Mouse (Mus musculus) frontal cortex, postnatal 14 days (tissue): ENCODE results near the gene Babam2.
"Not testable (repeated sequence)": the region's sequence is repeated elsewhere in the genome, so short reads cannot be mapped to it uniquely, and the experiment has no call there.

ENCODE experiments used
- DNase-seq, 2 experiments: peaks; one replicate each; pipeline ENCODE4 v3.0.0; 2022; ENCODE audit warnings: low spot score in 2 of 2

The Babam2 gene

DNA sequence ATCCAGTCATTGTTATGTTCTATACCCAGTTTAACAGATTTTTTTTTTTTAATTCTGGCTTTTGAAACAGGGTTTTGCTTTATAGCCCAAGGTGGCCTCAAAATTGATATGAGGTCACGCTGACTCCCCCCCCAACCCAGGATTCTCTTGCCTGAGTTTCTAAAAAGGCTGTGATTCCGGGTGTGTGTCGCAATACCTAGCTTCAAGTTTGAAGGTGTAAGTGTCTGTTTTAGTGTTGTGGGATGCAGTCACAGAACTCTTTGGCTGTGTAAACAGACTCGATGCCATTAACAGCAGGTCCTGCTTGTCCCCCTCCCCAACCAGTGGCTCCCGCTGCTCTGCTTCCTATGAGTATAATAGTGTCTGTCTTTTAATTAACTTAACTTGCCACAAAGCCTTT, 84.1 kb downstream of the Babam2 start:
- DNase-seq = no peak

DNA sequence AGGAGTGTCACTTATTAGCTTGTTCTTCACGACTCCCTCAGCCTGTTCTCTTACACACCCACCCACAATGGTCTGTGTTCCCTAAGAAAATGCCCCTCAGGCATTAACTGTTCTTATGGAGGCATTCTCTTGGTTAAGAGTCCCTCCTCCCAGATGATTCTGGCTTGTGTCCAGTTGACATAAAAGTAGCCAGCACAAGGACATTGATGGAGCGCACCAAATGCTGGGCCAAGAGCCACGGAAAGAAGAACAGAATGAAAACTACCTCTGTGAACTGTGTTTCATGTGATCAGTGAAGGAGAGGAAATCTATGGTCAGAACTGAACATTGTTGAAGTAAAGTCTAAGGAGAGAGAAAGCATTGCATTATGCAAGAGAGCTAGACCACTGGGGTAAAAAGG, 89.7 kb downstream of the Babam2 start:
- no peak for DNase-seq

DNA sequence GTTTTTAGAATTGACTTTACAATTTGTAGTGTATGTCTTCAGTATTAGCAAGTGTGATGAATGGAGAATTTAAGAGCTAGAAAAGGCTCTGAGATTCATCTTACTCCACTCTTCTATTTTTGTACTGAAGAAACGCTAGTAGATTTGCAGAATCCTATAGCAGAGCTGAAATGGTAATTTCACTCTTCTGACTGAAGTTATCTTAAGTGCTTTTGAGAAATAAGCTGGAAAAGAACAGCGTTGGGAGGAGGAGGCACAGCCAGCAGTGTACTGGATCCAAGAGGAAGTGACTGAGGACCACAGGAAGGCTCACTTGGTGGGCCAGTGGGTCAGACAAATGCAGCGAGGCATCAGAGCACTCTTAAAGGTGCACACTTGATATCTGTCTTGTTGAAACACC, 90.1 kb downstream of the Babam2 start:
- no peak for DNase-seq

DNA sequence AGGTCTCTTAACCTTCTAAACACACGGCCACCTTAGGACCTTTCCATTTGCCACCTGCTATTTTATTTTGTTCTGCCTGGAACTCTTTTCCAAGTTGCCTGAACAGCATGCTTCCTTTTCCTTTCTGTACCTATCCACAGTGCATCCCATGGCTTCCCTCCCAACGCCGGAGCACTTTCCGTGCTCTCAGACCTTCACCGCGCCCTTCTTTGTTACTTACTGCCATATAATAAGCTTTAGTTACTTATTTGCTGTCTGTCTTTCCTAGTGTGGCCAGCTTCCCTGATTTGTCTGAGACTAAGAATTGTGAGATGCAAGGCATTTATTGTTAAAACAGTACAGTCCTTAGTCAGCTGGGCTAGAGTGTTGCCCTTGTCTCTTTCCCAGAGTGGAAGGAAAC, 94.9 kb downstream of the Babam2 start:
- no peak for DNase-seq

DNA sequence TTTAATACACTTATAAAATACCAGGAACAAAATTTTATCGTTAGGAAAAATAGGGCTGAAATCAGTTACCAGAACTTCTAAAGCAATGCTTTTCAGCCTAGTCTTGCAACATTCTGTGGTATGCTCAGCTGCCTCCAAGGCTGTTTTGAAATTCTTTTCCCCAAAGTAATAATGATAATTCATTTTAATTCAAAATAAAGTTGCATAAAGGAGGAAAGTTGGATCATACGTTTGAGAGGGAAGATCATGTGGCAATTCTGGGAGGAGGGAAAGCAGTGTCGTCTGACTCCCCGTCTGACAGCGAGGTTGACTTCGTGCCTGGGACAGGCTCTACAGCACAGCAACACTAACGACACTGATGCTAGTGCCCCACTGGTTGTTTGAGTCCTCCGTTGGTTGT, 95.4 kb downstream of the Babam2 start:
- DNase-seq = no peak

DNA sequence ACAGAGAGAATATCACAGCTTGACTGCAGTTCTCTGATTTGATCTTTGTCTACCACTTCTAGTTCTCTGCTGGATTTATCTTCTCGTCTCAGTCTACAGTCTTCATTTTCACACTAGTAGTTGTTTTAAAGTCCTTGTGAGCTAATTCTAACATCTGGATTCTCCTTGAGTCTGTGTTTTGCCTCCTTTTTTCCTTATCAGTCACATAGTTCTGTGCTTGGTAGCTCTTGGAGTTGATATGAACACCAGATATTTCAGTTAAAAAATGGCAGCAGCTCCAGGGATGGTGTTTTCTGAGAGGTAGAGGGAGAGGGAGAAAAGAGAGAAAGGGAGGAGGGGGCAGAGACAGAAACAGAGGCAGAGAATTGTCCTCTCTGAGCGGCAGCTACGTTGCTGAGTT, 97.9 kb downstream of the Babam2 start:
- no peak for DNase-seq

DNA sequence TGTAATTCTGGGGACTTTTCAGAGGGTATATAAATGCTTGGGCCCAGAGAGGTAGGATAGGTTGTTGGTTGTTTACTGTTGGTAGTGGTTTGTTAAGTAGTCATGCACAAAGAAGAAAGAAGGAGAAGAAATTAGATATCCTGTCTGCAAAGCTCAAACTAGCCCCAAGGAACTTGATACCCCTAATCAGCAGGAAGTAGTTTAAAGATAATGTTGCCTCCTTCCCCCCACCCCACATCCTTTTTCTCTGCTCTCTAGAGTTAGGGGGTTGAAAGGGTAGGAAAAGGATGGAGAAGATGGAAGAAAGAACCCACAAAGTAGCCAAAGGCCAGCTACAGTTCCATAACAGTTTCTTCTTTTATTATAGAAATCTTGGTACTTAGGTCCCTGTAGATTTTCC, 99.5 kb downstream of the Babam2 start:
- no peak for DNase-seq

DNA sequence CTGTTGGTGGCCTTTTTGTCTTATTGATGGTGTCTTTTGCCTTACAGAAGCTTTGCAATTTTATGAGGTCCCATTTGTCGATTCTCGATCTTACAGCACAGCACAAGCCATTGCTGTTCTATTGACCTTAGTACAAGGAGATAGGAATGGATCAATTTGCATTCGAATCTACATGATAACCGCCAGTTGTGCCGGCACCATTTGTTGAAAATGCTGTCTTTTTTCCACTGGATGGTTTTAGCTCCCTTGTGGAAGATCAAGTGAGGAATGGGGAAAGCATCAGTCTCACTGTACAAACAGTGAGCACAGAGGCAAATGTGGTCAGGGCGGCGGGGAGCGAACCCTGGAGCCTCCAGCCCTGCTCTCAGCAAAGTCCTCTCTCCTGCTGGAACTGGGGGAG, 106.7 kb downstream of the Babam2 start:
- DNase-seq = not testable (repeated sequence)

DNA sequence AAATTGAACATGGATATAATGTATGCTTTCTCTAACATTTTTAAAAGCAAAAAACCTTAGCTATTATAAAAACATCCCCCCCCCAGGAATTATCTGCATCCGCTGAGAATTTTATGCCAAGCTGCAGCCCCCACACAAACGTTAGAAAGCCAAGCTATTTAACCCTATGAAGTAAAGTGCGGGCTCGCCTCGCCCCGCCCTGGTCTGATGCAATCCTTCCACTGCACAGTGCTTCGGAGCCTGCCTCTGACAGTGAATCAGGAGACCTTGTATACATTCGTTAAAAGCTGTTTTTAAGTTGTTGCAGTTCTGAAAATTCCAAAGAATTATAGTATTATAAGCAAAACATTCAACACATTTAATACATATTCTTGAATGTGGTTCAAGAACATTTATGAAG, 107.3 kb downstream of the Babam2 start:
- DNase-seq = no peak

DNA sequence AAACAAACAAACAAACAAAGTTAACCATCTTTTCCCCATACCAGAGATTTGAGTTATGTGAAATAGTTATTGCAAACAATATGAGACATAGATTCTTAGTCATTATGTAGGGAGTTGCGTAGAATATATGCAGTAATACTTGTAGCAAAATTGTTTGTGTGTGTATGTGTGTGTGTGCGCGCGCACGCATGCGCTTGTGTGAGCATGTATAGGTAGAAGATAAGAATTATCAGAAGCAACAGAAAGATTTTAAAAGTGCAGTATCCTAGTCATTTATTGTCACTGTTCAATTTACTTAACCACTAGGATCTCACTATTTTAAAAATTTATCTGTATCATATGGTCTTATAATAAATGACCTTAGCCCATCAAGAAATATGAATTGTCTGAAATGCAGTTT, 109.8 kb downstream of the Babam2 start:
- DNase-seq = no peak

DNA sequence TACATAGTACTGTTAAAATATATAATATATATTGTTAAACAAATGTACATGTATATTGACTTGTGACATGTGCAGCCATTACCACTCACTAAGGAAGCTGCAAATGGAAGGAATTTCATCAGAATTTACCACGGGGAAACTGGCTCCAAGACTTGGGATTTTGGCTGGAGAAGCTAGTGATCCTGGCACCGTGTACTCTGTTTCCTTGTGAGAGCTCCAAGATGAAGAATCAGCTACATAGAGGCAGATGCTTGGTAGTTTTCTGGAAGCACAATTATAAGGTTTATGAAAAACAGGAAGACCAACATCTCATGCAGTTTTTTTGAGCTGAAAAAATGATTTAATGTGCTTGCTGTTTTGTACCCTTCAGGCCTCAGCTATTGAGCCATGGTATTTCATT, 110.8 kb downstream of the Babam2 start:
- DNase-seq = no peak

DNA sequence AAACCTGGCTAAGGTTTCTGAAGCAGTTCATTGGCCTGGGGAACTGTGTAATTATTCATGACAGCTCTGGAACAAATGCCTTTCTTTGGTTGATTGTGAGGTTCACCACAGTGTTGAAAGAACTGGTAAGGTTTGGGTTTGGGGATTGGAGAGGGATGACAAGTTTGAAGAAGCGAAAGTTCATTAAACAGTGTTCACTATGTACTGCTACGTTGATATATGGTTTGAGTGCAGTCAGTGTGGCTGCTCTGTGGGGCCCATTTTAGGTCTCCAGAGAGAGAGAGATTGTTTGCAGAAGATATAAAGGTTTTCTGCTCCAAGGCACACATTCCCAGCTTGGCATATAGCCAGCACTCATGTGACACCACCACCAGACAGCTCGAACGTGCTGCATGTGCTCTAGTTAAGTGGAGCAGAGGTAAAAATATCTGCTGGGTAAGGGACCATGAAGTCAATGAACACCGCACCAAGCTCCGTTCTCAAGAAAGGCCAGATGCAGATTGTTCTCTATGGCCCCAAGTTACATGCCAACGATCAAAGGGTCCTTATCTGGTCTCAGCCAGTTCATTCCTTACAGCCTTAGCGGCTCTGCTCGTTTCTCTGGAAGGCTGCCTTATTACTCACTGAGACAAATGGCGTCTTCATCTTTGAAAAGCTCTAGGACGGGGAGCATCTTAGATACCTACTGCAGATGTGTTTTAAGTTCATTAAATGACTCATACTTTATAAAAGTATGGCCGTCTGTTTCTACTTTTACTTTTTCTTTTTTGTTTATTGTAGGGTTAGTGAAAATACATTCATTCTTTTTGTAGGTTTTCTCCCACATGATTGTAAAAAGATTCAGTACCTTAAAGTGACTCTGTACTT, 113.5 kb downstream of the Babam2 start:
- DNase-seq = no peak

DNA sequence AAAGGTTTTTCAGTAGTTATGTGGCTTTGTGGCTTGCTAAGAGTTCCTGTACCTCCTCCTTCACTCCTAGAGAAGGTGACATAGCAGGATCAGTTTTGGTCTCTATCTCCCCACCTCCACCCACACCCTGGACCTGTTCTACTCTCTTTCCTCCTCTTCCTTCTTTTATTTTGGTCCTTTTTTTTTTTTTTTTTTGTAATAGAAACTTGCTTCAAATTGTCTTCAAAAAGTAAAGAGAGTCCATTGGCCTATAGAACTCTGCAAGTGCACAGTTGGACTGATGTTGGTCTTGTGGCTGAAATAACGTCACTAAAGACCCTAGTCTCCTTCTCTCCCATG, 114.1 kb downstream of the Babam2 start:
- DNase-seq = no peak

DNA sequence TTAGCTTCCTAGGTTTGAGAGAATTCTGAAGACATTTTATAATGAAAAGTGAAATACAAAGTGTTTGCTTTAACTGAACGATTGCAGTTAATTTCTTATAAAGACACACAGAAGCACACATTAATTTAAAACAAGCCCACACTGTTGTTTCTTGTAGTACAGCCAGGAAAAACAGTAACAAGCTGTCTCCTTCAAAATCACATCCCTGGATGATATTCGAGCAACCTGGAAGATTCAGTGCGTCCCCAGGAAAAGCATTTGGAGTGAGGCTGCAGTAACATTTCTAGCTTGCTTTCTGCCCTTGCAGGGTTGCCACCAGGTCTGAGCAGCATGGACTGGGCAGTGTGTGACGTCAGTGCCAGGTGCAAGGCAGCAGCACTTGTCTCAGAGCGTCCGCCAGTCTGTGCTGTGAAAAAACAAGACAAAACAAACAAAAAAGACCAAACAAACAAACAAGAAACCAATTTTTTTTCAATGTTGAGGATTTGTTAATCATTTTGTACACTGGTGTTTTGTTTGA, 115.7 kb downstream of the Babam2 start:
- DNase-seq = no peak

DNA sequence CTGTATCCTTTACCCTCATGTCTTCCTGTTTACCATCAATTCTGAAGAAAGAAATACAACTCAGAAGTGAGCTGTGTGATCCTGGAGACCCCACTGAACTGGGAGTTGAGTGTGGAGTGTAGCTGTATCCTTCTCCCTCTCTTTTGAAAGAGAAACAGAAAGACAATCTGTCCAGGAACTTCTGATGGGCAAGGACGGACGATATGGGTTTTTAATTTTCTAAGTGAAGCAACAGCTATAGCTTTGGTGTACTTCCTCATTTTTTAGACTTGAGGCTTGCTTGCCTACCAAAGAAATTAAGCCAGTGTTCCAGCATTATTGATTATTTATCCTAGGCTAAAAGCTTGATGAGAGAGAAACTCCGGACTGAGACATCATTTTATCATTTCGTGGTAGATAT, 116.6 kb downstream of the Babam2 start:
- DNase-seq = no peak

DNA sequence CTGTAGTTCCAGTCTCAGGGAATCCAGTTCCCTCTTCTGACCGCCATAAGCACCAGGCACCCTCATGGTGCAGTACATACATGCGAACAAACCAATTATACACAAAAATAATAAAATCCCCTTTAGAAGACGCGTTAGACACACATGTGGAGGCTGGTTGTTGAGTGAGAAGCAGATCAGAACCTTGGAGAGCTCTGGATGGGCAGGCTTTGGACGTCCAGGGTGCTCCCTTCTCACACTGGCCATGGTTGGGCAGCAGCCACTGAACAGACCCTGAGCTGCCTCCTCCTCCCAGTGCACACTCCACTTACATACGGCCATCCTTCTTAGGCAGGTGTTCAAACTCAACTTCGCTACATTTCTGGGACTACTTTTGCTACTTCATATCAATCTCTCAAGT, 117.6 kb downstream of the Babam2 start:
- DNase-seq = no peak

DNA sequence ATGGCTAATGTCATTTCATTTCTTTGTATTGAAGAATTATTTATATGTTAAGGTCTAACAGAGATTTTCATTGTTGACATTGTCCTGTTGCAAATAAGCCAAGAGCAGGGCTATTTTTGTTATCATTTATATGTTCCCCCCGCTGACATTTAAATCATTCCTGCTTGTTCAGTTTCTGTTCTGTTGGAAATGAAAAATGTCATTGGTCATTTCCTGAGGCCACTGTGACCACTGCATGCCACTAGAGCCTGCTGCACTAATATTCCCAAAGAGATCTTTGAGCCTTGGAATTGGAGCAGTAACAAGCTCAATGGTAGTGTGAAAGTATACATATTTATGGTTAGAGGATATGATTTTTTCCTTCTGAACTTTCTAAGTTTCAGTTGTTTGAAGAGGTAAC, 118.6 kb downstream of the Babam2 start:
- no peak for DNase-seq

DNA sequence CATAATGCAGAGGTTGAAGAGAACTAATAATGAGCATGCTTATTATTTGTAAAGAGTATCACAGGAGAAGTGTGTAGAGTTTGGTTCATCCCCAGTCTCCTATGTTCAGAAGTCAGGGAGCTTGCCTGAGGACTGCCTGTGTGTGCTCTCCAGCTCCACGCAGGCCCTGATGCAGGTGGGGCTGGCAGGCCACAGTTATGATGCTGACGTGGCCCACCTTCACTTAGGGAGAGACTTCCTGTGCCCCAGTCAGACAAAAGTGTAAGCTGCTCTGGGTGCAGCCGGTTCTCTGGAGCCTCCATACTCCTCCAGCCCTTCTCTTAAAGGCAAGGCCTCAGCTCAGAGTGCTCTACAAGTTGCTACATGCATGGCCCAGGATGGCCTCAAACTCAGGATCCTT, 123.3 kb downstream of the Babam2 start:
- DNase-seq = no peak

DNA sequence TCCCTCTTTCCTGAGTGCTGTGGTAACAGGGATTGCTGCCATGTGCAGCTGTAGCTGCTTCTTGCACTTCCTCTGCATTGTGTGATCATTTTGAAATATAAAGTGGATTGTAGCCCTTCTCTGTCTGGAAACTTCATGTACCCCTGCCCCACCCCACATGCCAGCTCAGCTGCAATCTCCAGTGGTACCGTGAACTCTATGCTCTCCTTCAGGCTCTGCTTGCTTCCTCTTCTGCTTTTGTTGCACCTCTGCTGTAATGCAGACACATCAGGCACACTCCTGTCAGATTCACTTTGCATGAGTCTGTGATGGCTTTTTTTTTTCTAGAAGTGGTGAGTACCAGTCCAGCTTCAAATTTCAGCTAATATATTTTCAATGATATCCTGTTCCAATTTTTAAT, 123.7 kb downstream of the Babam2 start:
- DNase-seq = no peak

DNA sequence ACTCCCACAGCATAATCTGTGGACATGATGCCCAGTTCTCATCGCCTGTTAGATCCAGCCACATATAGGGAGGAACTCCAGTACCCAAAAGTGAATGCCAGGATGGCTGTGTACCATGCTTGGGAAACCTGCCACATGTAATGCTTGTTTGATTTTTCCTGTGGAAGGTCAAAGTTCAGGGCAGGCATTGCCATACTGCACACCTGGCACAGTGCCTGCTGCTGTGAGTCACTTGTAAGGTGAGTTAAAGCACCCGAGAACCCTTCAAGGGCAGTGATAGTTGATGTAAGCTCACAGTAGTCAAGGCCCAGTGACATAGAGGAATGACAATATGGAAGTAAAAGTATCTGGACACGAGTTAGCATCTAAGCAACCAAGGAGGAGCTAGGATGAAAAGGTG, 126.2 kb downstream of the Babam2 start:
- no peak for DNase-seq

DNA sequence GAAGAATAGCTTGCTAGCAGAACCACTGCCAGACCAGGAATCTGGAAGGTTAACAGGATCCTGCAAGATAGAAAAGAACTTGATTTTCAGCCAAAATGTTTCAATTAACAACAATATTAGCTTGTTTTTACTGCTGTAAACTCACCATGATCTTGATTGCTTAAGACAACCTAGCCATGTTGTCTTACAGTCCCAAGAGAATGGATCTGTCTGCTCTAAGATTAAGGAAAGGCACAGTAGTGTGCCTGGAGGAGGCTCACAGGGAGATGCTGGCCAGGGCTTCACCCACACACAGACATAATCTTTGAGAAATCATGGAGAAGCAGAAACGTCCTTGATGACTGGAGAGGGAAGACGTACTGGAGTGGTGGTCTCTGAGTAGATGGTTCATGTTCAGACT, 126.6 kb downstream of the Babam2 start:
- DNase-seq = no peak

DNA sequence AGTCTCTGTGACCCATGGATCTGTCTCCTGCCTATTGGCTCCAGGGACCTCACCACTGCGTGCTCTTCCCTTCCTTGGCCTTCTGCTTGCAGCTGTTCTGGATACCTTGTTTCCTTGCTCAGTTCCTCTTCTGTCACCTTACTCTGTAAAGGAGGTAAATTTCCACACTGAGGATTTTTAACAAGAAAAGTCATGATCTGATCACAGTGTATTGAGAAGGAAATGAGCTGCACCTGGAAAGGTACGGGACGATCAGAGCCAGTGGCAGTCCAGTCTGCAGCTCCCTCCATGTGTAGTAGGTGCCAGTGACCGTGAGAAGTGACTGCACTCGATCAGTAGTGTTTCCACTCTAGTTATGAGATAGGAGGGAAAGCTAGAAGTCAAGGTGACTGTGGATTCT, 129.8 kb downstream of the Babam2 start:
- DNase-seq = no peak

DNA sequence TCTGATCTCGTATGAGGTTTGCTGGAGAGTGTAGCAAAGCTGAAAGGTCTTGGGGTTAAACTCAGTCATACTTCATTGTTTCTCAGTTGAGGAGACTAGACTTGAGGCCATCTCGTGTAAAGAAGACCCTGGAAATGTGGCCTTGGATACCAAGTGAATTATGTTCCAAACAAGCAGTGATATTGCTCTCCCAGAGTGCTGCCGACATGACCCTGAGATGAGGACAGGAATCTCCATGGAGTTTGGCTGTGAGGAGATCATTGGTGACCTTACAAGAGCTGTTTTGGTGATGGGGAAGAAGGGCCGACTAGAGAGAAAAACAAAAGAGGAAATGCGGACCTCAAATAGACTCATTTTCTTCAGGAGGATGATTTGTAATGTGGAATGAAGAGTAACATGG, 130.4 kb downstream of the Babam2 start:
- no peak for DNase-seq

DNA sequence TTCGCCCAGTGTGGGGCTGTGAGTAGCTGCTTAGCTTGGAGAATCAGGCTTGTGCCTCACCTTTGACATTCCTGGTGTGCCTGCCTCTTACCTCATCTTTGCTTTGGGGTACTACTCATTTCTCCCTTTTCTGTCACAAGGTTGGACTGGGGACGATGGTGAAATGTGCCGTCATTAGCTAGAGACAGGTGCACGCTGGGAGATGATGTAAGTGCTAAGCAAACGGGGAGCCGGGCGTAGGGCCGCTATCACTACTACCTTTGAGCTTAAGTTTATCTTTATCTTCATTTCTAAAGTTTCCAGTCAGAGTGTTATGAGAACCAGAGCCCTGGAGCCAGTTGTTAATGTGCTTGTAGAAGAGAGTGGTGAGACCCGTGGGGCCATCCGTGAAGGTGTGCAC, 131.3 kb downstream of the Babam2 start:
- no peak for DNase-seq
